Mouse (Mus musculus) liver, embryonic 14 days (tissue): Measurements from ENCODE around the gene AV320801. TPM values are rescaled to one million over a fixed set of nuclear protein-coding genes. Genes with fewer than 3 reads are reported as not detected.

ENCODE experiments used
- polyA plus RNA-seq: library from polyadenylated mRNA; depleted of rRNA; stranded (reverse); fragments of >200 nt; gene quantifications from 2 replicates; pipeline ENCODE4 v1.2.3, GENCODE M21; 2012; rRNA removed

AV320801 gene
- not detected in 2 replicates for polyA plus RNA-seq

GRCm38 (mm10) chrX:135494288-135494687 lies at the start of gene AV320801:
TSS of gene AV320801 (plus strand) at chrX:135494588.

Other genes starting within 250 kb of the AV320801 start
- not detected in 2 replicates for gene Pramel3, start 192.3 kb upstream of the AV320801 start, polyA plus RNA-seq
- not detected in 2 replicates for gene Gm5128, start 121.3 kb upstream of the AV320801 start, polyA plus RNA-seq
- not detected in 2 replicates for gene Gm7903, start 60.8 kb upstream of the AV320801 start, polyA plus RNA-seq
- 0.30 and 0.32 TPM in 2 replicates for gene Nxf7, start 104.2 kb downstream of the AV320801 start, polyA plus RNA-seq
- gene Prame, start 133.1 kb downstream of the AV320801 start, polyA plus RNA-seq = not detected in 2 replicates
- gene Tcp11x2, start 199.2 kb downstream of the AV320801 start, polyA plus RNA-seq = not detected in 2 replicates
- not detected in 2 replicates for gene Tmsb15a, start 230.7 kb downstream of the AV320801 start, polyA plus RNA-seq
- 1.8 and 2.0 TPM in 2 replicates for gene Armcx5, start 248.1 kb downstream of the AV320801 start, polyA plus RNA-seq
- 5.9 and 6.8 TPM in 2 replicates for gene Gprasp1, start 248.1 kb downstream of the AV320801 start, polyA plus RNA-seq